Mouse (Mus musculus) central nervous system, embryonic 14 days (tissue): ENCODE results near the gene Card14. TPM values are rescaled to one million over a fixed set of nuclear protein-coding genes. Genes with fewer than 3 reads are reported as not detected.

ENCODE experiments used
- polyA plus RNA-seq: library from polyadenylated mRNA; depleted of rRNA; stranded (reverse); fragments of >200 nt; gene quantifications from 2 replicates; pipeline ENCODE4 v1.2.3, GENCODE M21; 2012; rRNA removed

Gene Card14
- 0.16 and 0.26 TPM in 2 replicates for polyA plus RNA-seq

DNA sequence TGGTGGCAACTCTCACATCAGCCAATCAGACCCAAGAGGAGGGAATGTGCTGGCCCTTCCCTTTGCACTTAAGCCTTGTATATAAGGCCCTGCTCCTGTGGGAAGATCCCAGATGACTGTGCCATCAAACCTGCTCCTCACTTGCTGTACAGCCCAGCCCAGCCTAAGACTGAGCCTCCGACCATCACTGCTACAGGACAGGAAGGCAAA, at the start of gene Card14:
Gene Card14, plus strand, starts transcription at position 111 of the 210 bp plus-strand sequence.

DNA sequence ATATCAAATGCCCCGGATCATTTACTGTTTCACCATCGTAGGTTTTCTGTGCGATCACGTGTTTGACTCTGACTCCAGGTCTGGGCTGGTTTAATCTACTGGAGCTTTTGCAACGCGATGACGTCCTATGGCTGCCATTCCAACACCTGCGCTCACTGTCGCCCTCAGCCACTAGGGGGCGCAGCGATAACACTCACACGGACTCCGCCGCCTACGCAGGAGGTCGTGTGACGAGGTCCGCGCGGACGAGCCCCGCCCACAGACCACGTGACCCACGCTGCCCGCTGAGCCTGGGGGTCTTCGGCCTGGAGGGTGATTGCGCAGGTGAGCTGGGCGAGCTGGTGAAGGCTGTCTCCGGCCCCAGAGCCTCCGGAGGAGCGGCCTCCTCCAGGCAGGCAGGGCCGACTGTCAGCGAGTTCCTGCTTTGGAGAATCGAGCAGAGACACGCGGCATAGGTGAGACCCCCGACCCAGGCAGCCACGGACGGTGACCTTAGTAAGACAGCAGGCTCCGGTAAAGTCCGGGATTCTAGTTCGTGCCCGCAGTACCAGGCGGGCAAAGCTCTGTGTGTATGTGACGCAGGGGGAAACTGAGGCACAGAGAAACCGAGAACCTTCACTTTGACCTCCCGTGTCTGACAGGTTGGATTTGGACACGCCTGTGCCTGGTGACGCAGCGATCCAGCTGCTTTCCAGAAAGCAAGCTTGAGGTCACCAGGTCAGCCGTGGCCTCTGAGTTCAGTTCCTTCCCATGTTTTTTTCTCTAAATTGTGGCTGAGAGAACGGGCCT, 39.6 kb upstream of the Card14 start, which contains the start of gene Gaa:
Gene Gaa, plus strand, starts transcription at position 120 of the 789 bp plus-strand sequence.

DNA sequence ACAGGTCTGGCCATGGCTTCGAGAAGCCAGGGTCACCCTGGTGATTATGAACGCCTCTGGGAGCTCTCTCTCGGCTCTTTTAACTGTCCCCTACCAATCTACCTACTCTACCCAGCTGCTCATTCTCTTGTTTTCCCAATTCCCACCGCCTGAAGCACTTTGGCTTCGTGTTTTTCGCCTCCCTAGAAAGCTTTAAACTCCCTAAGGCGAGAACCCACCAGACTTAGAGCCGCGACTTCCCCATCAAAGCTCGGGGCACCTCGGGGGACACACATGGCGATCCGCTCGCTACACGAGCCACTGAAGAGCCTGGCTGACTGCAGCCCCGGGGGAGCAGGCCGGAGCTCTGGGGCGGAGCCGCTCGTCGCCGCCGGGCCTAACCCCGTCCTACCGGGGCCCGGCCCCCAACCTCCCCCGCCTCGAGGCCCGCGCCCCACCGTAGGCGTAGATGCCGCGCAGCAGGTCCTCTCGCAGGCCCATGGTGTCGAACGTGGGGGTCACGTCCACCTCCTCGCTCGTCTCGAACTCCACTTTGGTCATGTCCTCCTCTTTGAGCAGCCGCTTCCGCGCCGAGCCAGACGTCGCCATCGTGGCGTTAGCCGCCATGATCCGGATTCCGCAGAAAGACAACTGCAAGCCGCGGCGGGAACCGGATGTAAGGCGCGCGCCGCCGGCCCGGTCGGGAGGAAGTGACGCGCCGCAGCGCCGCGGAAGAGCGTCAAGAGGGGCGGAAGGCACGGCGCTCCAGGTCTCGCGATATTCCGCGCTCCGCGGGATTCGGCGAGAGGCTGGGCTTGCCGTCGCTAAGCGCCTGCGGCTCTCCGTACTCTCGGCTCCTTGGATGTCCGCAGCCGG, 8.0 kb upstream of the Card14 start, which contains the start of gene Eif4a3:
Gene Eif4a3, minus strand, starts transcription at position 699 of the 855 bp plus-strand sequence.

DNA sequence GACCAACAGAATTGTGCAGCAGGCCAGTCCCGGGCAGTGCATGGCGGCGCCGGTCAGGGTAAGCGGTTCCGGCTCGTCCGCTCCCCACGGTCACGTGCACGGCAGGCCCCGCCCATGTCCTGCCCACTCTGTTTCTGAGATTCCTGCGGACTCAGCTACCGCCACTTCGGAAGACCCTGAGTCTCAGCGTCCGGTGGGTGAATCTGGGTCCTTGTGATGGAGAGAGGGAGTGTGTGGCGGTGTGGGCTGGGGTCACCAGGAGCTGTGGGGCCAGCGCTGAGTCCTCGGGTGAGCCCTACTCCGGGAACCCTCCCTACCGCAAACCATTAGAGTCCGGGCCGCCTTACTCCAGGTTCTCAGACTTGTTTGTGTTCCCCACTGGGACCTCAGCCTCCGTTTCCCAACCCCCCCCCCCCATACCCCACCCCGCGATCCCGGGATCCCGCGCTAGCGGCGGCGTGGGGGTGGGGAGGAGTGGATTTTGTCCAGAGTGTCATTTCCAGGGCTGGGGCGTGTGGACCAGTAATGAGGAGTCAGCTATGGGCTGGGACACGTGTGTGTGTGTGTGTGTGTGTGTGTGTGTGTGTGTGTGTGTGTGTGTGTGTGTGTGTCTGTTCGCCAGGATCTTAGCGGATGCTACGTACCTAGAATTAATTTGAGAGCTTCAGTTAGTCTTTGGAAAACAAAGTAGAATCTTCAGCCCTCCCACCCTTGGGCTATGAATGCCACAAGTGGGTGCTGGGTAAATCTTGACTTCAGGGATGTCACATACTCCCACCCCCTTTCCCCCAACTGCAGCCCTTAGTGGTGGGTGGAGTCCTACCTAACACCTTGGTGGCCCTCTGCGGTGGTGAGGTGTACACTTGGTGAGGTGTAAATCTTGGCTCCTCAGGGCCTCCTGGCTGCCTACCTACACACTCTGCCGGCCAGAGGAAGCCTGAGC, 48.1 kb downstream of the Card14 start, which contains the start of the genes Sgsh and Slc26a11:
Gene Sgsh, minus strand, starts transcription at position 94 of the 943 bp plus-strand sequence.
Gene Slc26a11, plus strand, starts transcription at position 115 of the 943 bp plus-strand sequence.

DNA sequence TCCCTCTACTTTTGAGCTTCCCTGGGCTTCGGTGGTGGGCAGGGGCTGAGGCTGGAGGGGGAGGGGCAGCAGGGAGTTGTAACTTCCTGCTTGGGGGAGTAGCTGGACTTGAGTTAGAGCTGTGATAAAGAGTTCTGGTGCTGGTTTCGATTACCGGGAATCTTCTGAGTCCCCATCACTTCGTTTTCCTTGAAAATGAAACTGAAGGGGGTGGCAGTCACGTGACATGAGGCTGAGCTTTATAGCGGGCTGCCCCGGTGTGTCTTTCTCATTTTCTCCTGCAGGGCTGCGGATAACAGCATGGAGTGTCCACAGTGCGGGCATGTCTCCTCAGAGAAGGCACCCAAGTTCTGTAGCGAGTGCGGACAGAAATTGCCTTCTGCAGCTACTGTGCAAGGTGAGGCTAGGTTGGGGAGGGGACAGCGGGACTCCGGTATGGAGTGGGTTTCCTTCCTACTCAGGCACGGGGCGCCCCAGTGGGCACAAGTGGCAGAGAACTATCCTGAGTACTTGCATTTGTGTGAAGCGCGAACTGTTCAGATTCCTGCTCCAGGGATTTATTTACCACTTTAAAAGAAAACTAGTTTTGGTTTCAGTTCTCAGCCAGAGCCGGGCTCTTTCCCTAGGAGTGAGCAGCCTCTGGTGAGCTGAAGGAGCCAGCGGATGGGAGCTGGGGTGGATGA, 85.4 kb downstream of the Card14 start, which contains the start of gene Rnf213:
Gene Rnf213, plus strand, starts transcription at position 301 of the 683 bp plus-strand sequence.

Other genes with a start within 250 kb of the Card14 start
- 27.2 and 30.2 TPM in 2 replicates for gene Cbx4, start 221.5 kb upstream of the Card14 start, polyA plus RNA-seq
- 58.0 and 61.1 TPM in 2 replicates for gene Tbc1d16, start 79.3 kb upstream of the Card14 start, polyA plus RNA-seq
- gene Ccdc40, start 79.2 kb upstream of the Card14 start, polyA plus RNA-seq = 12.5 and 13.5 TPM in 2 replicates
- gene Gaa, start 39.9 kb upstream of the Card14 start, polyA plus RNA-seq = 68.6 and 92.1 TPM in 2 replicates
- gene Eif4a3, start 7.7 kb upstream of the Card14 start, polyA plus RNA-seq = 210 and 224 TPM in 2 replicates
- 3.6 and 4.8 TPM in 2 replicates for gene Sgsh, start 47.8 kb downstream of the Card14 start, polyA plus RNA-seq
- 7.9 and 10.6 TPM in 2 replicates for gene Slc26a11, start 47.8 kb downstream of the Card14 start, polyA plus RNA-seq
- gene Rnf213, start 85.3 kb downstream of the Card14 start, polyA plus RNA-seq = 5.4 and 8.0 TPM in 2 replicates
- 32.6 and 33.3 TPM in 2 replicates for gene Endov, start 183.6 kb downstream of the Card14 start, polyA plus RNA-seq
- gene Nptx1, start 240.0 kb downstream of the Card14 start, polyA plus RNA-seq = 11.0 and 11.2 TPM in 2 replicates